Mouse (Mus musculus): ENCODE measurements around the gene Apoc2.
"Not testable (repeated sequence)": the region's sequence is repeated elsewhere in the genome, so short reads cannot be mapped to it uniquely, and the experiment has no call there.

Gene Apoc2

GRCm38 (mm10) chr7:19698907-19699826 lies 21.4 kb upstream of the Apoc2 start, which contains the start of gene Apoe:
Gene Apoe, minus strand, starts transcription at chr7:19699188.
- DNase-seq = peak in 1 of 2 experiments; percentile 36

GRCm38 (mm10) chr7:19697949-19698906 lies 20.5 kb upstream of the Apoc2 start:
- DNase-seq = no peak

GRCm38 (mm10) chr7:19696336-19696873 lies 18.7 kb upstream of the Apoc2 start:
- no peak for DNase-seq

GRCm38 (mm10) chr7:19695881-19696280 lies 18.1 kb upstream of the Apoc2 start:
- no peak for DNase-seq

GRCm38 (mm10) chr7:19695213-19695594 lies 17.5 kb upstream of the Apoc2 start:
- no peak for DNase-seq

GRCm38 (mm10) chr7:19694336-19695212 lies 16.8 kb upstream of the Apoc2 start:
- no peak for DNase-seq

GRCm38 (mm10) chr7:19693421-19693820 lies 15.7 kb upstream of the Apoc2 start:
- DNase-seq = no peak

- DNase-seq = no peak
Measured at GRCm38 (mm10) chr7:19691873-19692865, 14.4 kb upstream of the Apoc2 start, which contains the start of gene Apoc1. Gene Apoc1, minus strand, starts transcription at chr7:19692660.

- DNase-seq = no peak
Measured at GRCm38 (mm10) chr7:19691434-19691833, 13.7 kb upstream of the Apoc2 start.

- no peak for DNase-seq
Measured at GRCm38 (mm10) chr7:19690845-19691244, 13.1 kb upstream of the Apoc2 start.

GRCm38 (mm10) chr7:19688611-19689010 lies 10.9 kb upstream of the Apoc2 start:
- DNase-seq = no peak

GRCm38 (mm10) chr7:19688101-19688500 lies 10.4 kb upstream of the Apoc2 start:
- DNase-seq = no peak

- DNase-seq = not testable (repeated sequence)
Measured at GRCm38 (mm10) chr7:19686927-19687583, 9.3 kb upstream of the Apoc2 start.

GRCm38 (mm10) chr7:19686521-19686920 lies 8.8 kb upstream of the Apoc2 start:
- no peak for DNase-seq

GRCm38 (mm10) chr7:19685374-19685773 lies 7.6 kb upstream of the Apoc2 start:
- no peak for DNase-seq

GRCm38 (mm10) chr7:19683771-19684201 lies 6.0 kb upstream of the Apoc2 start:
- DNase-seq = no peak

- no peak for DNase-seq
Measured at GRCm38 (mm10) chr7:19682979-19683378, 5.2 kb upstream of the Apoc2 start.

- no peak for DNase-seq
Measured at GRCm38 (mm10) chr7:19681202-19681694, 3.5 kb upstream of the Apoc2 start, which contains the start of the genes Gm44805 and Apoc4. Gene Gm44805, minus strand, starts transcription at chr7:19681423. Gene Apoc4, minus strand, starts transcription at chr7:19681479.

GRCm38 (mm10) chr7:19680702-19681101 lies 3.0 kb upstream of the Apoc2 start:
- DNase-seq = no peak

GRCm38 (mm10) chr7:19678901-19679300 lies 1.2 kb upstream of the Apoc2 start:
- DNase-seq = no peak
